Mouse (Mus musculus): ENCODE measurements around the gene Cntf. TPM values are rescaled to one million over a fixed set of nuclear protein-coding genes. Genes with fewer than 3 reads are reported as not detected.
"Not testable (repeated sequence)": the region's sequence is repeated elsewhere in the genome, so short reads cannot be mapped to it uniquely, and the experiment has no call there.

Cntf gene
- polyA plus RNA-seq, 1 experiment = 2.4 TPM

DNA sequence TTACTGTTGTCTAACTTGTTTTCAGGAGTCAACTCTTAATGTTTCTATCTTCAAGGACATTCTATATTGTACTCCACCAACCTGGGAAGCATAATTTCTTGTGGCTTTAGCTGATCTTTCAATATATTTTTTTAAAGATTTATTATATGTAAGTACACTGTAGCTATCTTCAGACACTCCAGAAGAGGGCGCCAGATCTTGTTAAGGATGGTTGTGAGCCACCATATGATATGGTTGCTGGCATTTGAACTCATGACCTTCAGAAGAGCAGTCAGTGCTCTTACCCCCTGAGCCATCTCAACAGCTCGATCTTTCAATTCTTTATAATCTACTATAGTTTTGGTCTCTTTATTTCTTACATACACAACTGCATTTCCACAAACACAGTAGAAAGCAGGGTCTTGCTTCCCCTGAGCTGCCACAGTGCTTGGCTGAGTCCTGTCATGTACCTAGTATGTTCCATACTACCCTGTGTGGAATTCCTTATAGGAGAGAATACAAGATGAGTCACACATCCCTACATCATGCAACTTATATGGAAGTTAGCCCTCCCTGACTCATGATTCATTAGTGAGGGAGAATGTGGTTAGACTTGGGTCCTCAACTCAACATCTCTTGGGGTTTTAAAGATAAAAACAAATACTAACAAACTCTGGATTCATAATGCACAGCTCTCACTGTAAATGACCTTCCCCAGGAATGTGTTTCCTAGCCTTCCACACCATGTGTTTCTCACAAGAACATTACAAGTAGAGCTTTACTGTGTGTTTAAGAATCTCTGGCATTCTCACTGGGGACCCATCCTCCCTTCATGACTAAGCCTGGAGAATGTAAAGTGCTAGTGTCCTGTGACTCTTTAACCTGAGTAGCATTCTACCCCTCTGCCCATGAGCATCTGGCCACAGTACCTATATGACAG, 3.0 kb downstream of the Cntf start:
- TF ChIP-seq POLR2A (IDR thresholded peaks at IDR 0.05; ENCODE audit: borderline replicate concordance, extremely low read depth, insufficient read depth, insufficient read length, poor library complexity, severe bottlenecking) (no peak), CTCF (IDR thresholded peaks at IDR 0.05; ENCODE audit: borderline replicate concordance, extremely low read depth, insufficient read depth, insufficient read length) (no peak)

DNA sequence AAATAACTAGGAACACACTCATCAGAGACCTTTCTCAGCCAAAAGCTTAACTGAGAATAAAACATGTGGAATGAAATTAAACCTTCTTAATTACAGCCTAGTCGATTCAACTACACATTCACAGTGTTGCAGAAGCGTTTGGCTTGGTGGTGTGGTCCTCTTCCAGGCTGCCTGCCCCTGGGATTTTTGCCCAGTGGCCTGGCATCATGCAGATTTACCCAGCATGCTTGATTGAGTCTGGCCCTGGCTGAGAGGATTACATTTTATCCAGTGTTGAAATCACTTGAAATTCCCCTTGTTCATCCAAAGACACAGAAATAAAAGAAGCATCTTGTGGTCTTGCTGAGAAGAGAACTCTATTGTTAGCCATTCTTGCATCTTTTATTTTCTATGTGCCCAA, 5.8 kb downstream of the Cntf start:
- TF ChIP-seq CTCF (IDR thresholded peaks at IDR 0.05; ENCODE audit: borderline replicate concordance, extremely low read depth, insufficient read depth, insufficient read length) (no peak), POLR2A (IDR thresholded peaks at IDR 0.05; ENCODE audit: borderline replicate concordance, extremely low read depth, insufficient read depth, insufficient read length, poor library complexity, severe bottlenecking) (no peak)
- DNase-seq (ENCODE audit: low read depth) = peak; percentile 78

More for the DNA sequence above, 3.0 kb downstream of the Cntf start:
- DNase-seq (ENCODE audit: low read depth) = no peak

DNA sequence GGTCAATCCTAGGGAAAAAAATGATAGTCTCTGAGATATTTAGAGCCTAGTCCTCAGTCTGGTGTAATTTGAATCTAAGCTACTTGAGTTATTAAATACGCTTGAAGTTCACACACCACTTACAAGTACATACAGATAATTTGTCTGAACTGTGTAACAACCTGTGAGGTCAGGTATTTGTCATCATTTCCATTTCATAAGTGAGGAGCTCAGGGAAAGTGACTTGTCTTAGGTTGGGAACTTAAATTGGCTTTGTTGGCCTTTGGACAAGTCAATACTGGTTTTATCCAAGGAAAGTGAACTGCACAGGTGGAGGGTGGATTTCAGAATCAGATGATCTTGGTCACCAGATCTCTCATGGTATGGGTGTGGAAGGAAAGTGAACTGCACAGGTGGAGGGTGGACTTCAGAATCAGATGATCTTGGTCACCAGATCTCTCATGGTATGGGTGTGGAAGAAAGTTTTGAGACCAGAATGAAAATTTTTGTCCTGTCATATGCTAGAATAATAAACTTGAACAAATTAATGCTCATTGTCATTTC, 6.4 kb downstream of the Cntf start:
- TF ChIP-seq CTCF (IDR thresholded peaks at IDR 0.05; ENCODE audit: borderline replicate concordance, extremely low read depth, insufficient read depth, insufficient read length) (no peak), POLR2A (IDR thresholded peaks at IDR 0.05; ENCODE audit: borderline replicate concordance, extremely low read depth, insufficient read depth, insufficient read length, poor library complexity, severe bottlenecking) (no peak)
- no peak for DNase-seq (ENCODE audit: low read depth)

DNA sequence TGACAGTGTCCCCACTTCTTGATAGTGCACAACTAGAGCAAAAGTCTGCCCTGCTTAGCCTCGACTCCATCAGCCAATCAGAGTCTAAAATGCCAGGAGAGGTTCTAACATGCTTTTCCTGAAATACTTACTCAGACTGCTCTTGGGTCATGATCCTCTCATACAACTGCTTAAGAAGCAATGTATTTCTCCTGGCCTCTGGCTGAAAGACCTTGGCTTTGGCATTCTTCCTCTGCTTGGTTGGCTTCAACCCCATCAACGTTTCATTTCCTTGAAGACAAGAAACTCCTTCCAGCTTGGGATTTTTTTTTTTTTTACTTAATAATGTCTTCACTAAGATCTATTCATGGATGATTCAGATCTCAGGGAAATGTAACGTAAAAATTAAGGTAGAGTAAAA, 9.1 kb downstream of the Cntf start:
- TF ChIP-seq POLR2A (IDR thresholded peaks at IDR 0.05; ENCODE audit: borderline replicate concordance, extremely low read depth, insufficient read depth, insufficient read length, poor library complexity, severe bottlenecking) = no peak
- no peak for TF ChIP-seq CTCF (IDR thresholded peaks at IDR 0.05; ENCODE audit: borderline replicate concordance, extremely low read depth, insufficient read depth, insufficient read length)
- DNase-seq (ENCODE audit: low read depth) = no peak

DNA sequence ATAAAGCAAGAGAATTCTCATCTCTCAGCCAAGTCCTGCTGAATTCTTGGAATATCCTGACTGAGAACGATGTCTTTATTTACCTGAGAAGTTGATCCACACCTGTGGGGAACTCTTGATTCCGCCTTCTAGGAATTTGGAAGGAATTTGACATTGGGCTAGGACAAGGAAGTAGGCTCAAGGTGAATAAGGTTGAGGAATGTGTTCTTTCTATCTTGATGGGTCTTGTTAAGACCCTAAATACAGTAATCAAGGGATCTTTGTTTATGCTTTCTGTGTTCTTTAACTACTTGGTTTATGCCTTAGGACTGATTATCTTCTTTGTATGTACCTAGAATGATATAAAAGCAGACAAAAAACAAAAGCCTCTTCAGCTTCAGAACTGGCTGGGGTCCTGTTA, 33.5 kb downstream of the Cntf start:
- no peak for DNase-seq (ENCODE audit: low read depth)
- no peak for TF ChIP-seq CTCF (IDR thresholded peaks at IDR 0.05; ENCODE audit: borderline replicate concordance, extremely low read depth, insufficient read depth, insufficient read length)

DNA sequence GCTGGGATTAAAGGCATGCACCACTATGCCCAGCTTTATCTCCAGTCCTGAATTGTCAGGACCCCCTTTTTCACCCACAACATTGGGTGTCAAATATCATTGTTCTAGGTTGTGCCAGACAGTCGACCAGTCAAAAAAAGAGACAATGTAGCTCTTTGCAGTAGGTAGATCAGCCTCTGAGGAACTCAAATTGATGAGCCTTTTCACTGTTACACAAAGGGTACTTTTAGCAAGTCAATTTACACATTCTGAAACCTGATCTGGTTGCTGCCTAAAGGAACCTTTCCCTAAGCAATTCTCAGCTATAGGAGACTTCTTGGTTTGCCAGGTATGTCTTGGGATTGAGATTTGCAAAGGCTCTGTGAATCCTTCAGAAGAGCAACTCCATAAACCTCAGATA, 34.4 kb downstream of the Cntf start:
- TF ChIP-seq CTCF (IDR thresholded peaks at IDR 0.05; ENCODE audit: borderline replicate concordance, extremely low read depth, insufficient read depth, insufficient read length) = no peak
- DNase-seq (ENCODE audit: low read depth) = no peak

DNA sequence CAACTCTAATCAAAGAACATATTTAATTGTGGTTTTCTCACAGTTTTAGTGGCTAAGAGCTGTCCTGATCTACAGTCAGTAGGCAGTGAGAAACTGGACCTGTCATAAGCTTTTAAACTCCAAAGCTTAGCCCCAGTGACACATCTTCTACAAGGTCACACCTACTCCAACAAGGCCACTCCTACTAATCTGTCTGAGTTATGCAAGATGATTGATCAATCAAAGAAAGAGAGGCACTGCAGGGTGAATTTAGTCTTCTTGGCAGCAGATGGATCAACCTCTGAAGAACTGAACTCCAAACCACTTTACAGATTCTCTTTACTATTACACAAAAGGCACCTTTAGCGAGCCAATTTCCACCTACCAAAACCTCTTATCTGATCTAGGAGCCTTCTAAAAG, 39.6 kb downstream of the Cntf start:
- no peak for TF ChIP-seq POLR2A (IDR thresholded peaks at IDR 0.05; ENCODE audit: borderline replicate concordance, extremely low read depth, insufficient read depth, insufficient read length, poor library complexity, severe bottlenecking)
- no peak for TF ChIP-seq CTCF (IDR thresholded peaks at IDR 0.05; ENCODE audit: borderline replicate concordance, extremely low read depth, insufficient read depth, insufficient read length)

DNA sequence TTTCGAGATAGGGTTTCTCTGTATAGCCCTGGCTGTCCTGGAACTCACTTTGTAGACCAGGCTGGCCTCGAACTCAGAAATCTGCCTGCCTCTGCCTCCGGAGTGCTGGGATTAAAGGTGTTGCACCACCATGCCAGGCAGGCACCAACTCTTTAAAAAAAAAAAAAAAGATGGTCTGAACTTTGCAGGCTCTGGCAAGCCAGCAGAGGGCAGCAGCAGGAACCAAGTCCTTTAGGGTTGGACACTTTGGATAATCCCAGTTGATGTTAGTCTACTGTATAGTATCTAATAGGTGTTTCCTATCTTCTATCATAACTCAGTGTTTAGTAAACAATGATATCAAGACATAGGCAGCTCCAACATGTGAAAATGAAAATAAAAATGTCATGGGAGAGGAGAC, 43.1 kb downstream of the Cntf start:
- DNase-seq (ENCODE audit: low read depth) = peak; percentile 0
- TF ChIP-seq CTCF (IDR thresholded peaks at IDR 0.05; ENCODE audit: borderline replicate concordance, extremely low read depth, insufficient read depth, insufficient read length) (peak; percentile 27; the same call in 1 of the 2 replicates), POLR2A (IDR thresholded peaks at IDR 0.05; ENCODE audit: borderline replicate concordance, extremely low read depth, insufficient read depth, insufficient read length, poor library complexity, severe bottlenecking) (no peak)

More for the DNA sequence above, 39.6 kb downstream of the Cntf start:
- no peak for DNase-seq (ENCODE audit: low read depth)

DNA sequence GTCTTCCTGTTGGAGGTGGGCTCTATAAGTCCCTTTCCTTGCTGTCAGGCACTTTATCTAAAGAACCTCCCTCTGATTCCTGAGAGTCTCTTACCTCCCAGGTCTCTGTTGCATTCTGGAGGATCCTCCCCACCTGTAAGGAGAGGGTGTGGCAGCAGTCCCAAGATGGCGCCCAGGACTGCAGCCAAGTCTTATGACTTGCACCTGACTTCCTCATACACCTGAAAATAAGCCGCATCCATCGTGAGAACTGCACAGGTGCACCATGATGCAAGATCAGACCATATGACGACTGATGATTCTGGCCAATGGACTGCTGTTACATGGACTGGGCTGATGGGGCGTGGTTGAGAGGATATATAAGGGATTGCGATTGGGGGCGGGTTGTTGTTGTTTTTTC, 43.8 kb downstream of the Cntf start:
- DNase-seq (ENCODE audit: low read depth) = not testable (repeated sequence)

DNA sequence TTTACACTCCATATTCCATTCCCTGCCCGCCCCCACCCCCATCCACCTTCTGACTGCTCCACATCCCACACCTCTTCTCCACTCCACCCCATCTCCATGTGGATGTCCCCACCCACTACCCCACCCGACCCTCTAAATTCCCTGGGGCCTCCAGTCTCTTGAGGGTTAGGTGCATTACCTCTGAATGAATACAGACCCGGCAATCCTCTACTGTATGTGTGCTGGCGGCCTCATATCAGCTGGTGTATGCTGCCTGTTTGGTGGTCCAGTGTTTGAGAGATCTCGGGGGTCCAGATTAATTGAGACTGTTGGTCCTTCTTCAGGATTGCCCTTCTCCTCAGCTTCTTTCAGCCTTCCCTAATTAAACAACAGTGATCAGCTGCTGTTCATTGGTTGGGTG, 44.5 kb downstream of the Cntf start:
- not testable (repeated sequence) for DNase-seq (ENCODE audit: low read depth)

DNA sequence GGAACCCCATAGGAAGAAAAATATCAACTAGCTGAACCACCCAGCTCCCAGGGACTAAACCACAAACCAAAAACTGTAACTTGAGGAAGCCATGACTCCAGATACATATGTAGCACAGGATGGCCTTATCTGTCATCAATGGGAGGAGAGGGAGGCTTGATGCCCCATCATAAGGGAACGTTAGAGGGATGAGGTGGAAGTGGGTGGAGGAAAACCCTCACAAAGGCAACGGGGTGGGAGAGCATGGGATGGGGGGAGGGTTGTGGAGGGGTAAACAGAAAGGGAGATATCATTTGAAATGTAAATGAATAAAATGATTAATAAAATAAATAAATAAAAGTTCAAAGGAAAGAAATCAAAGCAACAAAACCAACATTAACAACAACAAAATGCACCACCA, 45.0 kb downstream of the Cntf start:
- TF ChIP-seq POLR2A (IDR thresholded peaks at IDR 0.05; ENCODE audit: borderline replicate concordance, extremely low read depth, insufficient read depth, insufficient read length, poor library complexity, severe bottlenecking) (no peak), CTCF (IDR thresholded peaks at IDR 0.05; ENCODE audit: borderline replicate concordance, extremely low read depth, insufficient read depth, insufficient read length) (no peak)
- DNase-seq (ENCODE audit: low read depth) = no peak

DNA sequence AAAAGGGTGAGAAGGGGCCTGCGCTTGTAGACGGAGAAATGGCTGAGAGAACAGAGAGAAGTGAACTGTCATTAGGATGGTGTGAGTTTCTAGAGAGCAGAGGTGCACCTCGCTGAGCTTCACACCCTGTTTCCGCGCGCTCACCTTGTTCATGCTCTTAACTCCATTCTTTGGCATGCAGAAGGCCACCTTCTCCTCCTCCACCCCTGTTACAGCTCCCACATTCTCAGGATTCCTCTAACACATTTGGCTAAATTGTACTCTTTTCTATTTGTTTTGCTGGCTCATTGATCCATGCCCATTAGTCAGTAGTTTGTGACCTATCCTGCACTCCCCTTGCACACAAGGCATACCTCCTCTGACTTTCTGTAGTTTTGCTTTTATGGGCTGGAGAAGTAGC, 46.2 kb downstream of the Cntf start:
- no peak for DNase-seq (ENCODE audit: low read depth)
- TF ChIP-seq CTCF (IDR thresholded peaks at IDR 0.05; ENCODE audit: borderline replicate concordance, extremely low read depth, insufficient read depth, insufficient read length) = no peak

Other genes with a start within 250 kb of the Cntf start
- gene Fam111a, start 219.9 kb downstream of the Cntf start, polyA plus RNA-seq (2012; rRNA removed) = 5.0 and 6.4 TPM in 2 replicates
- 0.06 and 0.07 TPM in 2 replicates for gene Gm4952, start 165.7 kb downstream of the Cntf start, polyA plus RNA-seq (2012; rRNA removed)
- gene Glyat, start 132.3 kb downstream of the Cntf start, polyA plus RNA-seq (2012; rRNA removed) = not detected in 2 replicates
- gene Olfr1442, start 95.2 kb downstream of the Cntf start, polyA plus RNA-seq (2012; rRNA removed) = not detected in 2 replicates
- gene Olfr1443, start 87.5 kb downstream of the Cntf start, polyA plus RNA-seq (2012; rRNA removed) = not detected in 2 replicates
- not detected in 2 replicates for gene Keg1, start 69.8 kb downstream of the Cntf start, polyA plus RNA-seq (2012; rRNA removed)
- gene Zfp91, start 30.5 kb upstream of the Cntf start, polyA plus RNA-seq (2012; rRNA removed) = 37.5 and 41.0 TPM in 2 replicates
- gene Lpxn, start 30.6 kb upstream of the Cntf start, polyA plus RNA-seq (2012; rRNA removed) = 1.4 and 1.6 TPM in 2 replicates
- gene Gm5244, start 81.0 kb upstream of the Cntf start, polyA plus RNA-seq (2012; rRNA removed) = not detected in 2 replicates
- gene Olfr1444, start 91.7 kb upstream of the Cntf start, polyA plus RNA-seq (2012; rRNA removed) = not detected in 2 replicates
- gene Olfr1445, start 118.2 kb upstream of the Cntf start, polyA plus RNA-seq (2012; rRNA removed) = not detected in 2 replicates
- gene Olfr1446, start 127.9 kb upstream of the Cntf start, polyA plus RNA-seq (2012; rRNA removed) = not detected in 2 replicates
- gene Olfr1447, start 138.1 kb upstream of the Cntf start, polyA plus RNA-seq (2012; rRNA removed) = not detected in 2 replicates
- not detected in 2 replicates for gene Olfr1448, start 158.8 kb upstream of the Cntf start, polyA plus RNA-seq (2012; rRNA removed)
- not detected in 2 replicates for gene Olfr1449, start 165.2 kb upstream of the Cntf start, polyA plus RNA-seq (2012; rRNA removed)
- gene Olfr1450, start 184.6 kb upstream of the Cntf start, polyA plus RNA-seq (2012; rRNA removed) = not detected in 2 replicates
- gene Olfr1451, start 229.4 kb upstream of the Cntf start, polyA plus RNA-seq (2012; rRNA removed) = not detected in 2 replicates